Comparison of ENCODE assay signal across 12 mouse cellular contexts in genomic region chr15:98982100-98982499, GRCm38 (mm10). TPM values are rescaled to one million over a fixed set of nuclear protein-coding genes. Genes with fewer than 3 reads are reported as not detected.
DNase-seq lines count a peak whose midpoint lies in the region; ATAC-seq and TF ChIP-seq lines count a peak whose summit lies in the region.
"Had no signal": no experiment of that assay in that cellular context is flagged by ENCODE, and none has a peak within 500 bp of the region (broad histone marks: within the 10 kb centered on the region; RNA-seq: fewer than 3 reads in every experiment).

No protein-coding gene starts in this region.

- H3K4me1 ChIP-seq in midbrain, embryonic 12.5 days = peaks cover 76% of the 10 kb centered on the region
- H3K4me1 ChIP-seq in lung, postnatal 0 days (ENCODE audit: insufficient read depth, low read depth, low read length) = peaks cover 3% of the 10 kb centered on the region

- H3K4me2 ChIP-seq in midbrain, embryonic 12.5 days (replicated peaks) = no peak overlapping the region; the same call in 1 of the 2 replicates
- H3K4me2 ChIP-seq in lung, postnatal 0 days (replicated peaks; ENCODE audit: low read depth, low read length) = no peak overlapping the region
- H3K4me2 ChIP-seq: liver, embryonic 13.5 days had no signal

- no peaks in the 10 kb centered on the region for H3K36me3 ChIP-seq in midbrain, embryonic 12.5 days
- no peaks in the 10 kb centered on the region for H3K36me3 ChIP-seq in lung, postnatal 0 days (ENCODE audit: insufficient read depth, low read length)
- H3K36me3 ChIP-seq: liver, embryonic 13.5 days had no signal

- TF ChIP-seq EP300 in lung, postnatal 0 days (IDR thresholded peaks at IDR 0.05) = no peak

- H3K27me3 ChIP-seq in midbrain, embryonic 12.5 days = no peaks in the 10 kb centered on the region
- no peaks in the 10 kb centered on the region for H3K27me3 ChIP-seq in lung, postnatal 0 days (replicated peaks; ENCODE audit: insufficient read depth, low read length)

- ATAC-seq in midbrain, embryonic 12.5 days (ENCODE audit: low FRiP score, low read depth) = no peak
- ATAC-seq in lung, postnatal 0 days = no peak

- peak overlapping the region; percentile 96 for H3K27ac ChIP-seq in midbrain, embryonic 12.5 days (replicated peaks)
- H3K27ac ChIP-seq in lung, postnatal 0 days (ENCODE audit: low read length) = no peak overlapping the region
- H3K27ac ChIP-seq: liver, embryonic 13.5 days; macrophage had no signal

- H3K9ac ChIP-seq in midbrain, embryonic 12.5 days (replicated peaks) = no peak overlapping the region
- H3K9ac ChIP-seq in lung, postnatal 0 days (replicated peaks; ENCODE audit: low read depth) = no peak overlapping the region
- H3K9ac ChIP-seq: liver, embryonic 13.5 days had no signal

- no peaks in the 10 kb centered on the region for H3K9me3 ChIP-seq in midbrain, embryonic 12.5 days
- no peaks in the 10 kb centered on the region for H3K9me3 ChIP-seq in lung, postnatal 0 days (ENCODE audit: low read length)
- H3K9me3 ChIP-seq: liver, embryonic 13.5 days had no signal

- no peak overlapping the region for H3K4me3 ChIP-seq in midbrain, embryonic 12.5 days
- H3K4me3 ChIP-seq in lung, postnatal 0 days (ENCODE audit: low read depth, low read length) = no peak overlapping the region
- H3K4me3 ChIP-seq: liver, embryonic 13.5 days had no signal

- no peak for TF ChIP-seq CTCF in lung, postnatal 0 days (IDR thresholded peaks at IDR 0.05)

- DNase-seq in cerebellum, postnatal 10 days = peak; percentile 6 to 25
- DNase-seq in cerebellum, adult 11 months = no peak
- DNase-seq in 416B (ENCODE audit: low read depth) (peak; percentile 40), ZHBTc4 (ENCODE audit: low read depth, low spot score) (peak; percentile 96)
- DNase-seq in embryo, embryonic 10.5 days (ENCODE audit: low spot score) = no peak
- no peak for DNase-seq in lung, postnatal 0 days (ENCODE audit: low spot score)
- no peak for DNase-seq in layer of hippocampus, adult 9-10 months (ENCODE audit: low spot score)
- DNase-seq: cerebellum, postnatal 36 days; kidney, postnatal 14 days; liver, embryonic 13.5 days had no signal

- 64% methylated on average over 6 of the region's 6 CpGs for WGBS in midbrain, embryonic 12.5 days
- WGBS in lung, postnatal 0 days = 77% methylated on average over 6 of the region's 6 CpGs

RNA-seq across cellular contexts. Expression of gene Tuba1a, which starts 28.6 kb away (rescaled TPM):
- polyA plus RNA-seq in midbrain, embryonic 12.5 days (2016; fragmentation: Nextera tagmentation; extraction: Ambion mirVana) = 9,394 and 9,642 TPM in 2 replicates
- 881 and 945 TPM in 2 replicates for polyA plus RNA-seq in lung, postnatal 0 days (2015; fragmentation: Nextera tagmentation; extraction: Ambion mirVana)

RNA-seq across cellular contexts. Expression of gene Gm49450, which starts 28.7 kb away (rescaled TPM):
- not detected in 2 replicates for polyA plus RNA-seq in midbrain, embryonic 12.5 days (2016; fragmentation: Nextera tagmentation; extraction: Ambion mirVana)
- polyA plus RNA-seq in lung, postnatal 0 days (2015; fragmentation: Nextera tagmentation; extraction: Ambion mirVana) = not detected in 2 replicates
- polyA plus RNA-seq: liver, embryonic 13.5 days had no signal

RNA-seq across cellular contexts. Expression of gene Tuba1c, which starts 47.6 kb away (rescaled TPM):
- polyA plus RNA-seq in midbrain, embryonic 12.5 days (2016; fragmentation: Nextera tagmentation; extraction: Ambion mirVana) = 73.7 and 79.3 TPM in 2 replicates
- 45.1 and 53.2 TPM in 2 replicates for polyA plus RNA-seq in lung, postnatal 0 days (2015; fragmentation: Nextera tagmentation; extraction: Ambion mirVana)

RNA-seq across cellular contexts. Expression of gene Tuba1b, which starts 47.7 kb away (rescaled TPM):
- 1,566 and 1,635 TPM in 2 replicates for polyA plus RNA-seq in midbrain, embryonic 12.5 days (2016; fragmentation: Nextera tagmentation; extraction: Ambion mirVana)
- 415 and 427 TPM in 2 replicates for polyA plus RNA-seq in lung, postnatal 0 days (2015; fragmentation: Nextera tagmentation; extraction: Ambion mirVana)

Comparison
In these comparisons a context has a peak if more than half of its experiments do, and no peak if none do; other contexts are left out.
1. DNase-seq: peak in cerebellum, postnatal 10 days (2 of 2), 416B (single experiment) and ZHBTc4 (single experiment); none in cerebellum, adult 11 months (single experiment), embryo, embryonic 10.5 days (single experiment), lung, postnatal 0 days (single experiment) and layer of hippocampus, adult 9-10 months (single experiment).